Mouse (Mus musculus) c-Kit-positive CD71-negative TER-119-negative erythroid progenitor cells, embryonic 14.5 days (primary cell): ENCODE measurements around the gene Dop1b.
"Not testable (repeated sequence)": the region's sequence is repeated elsewhere in the genome, so short reads cannot be mapped to it uniquely, and the experiment has no call there.

ENCODE experiments used
- DNase-seq: peaks from one replicate; pipeline ENCODE4 v3.0.0-alpha.2; 2013; ENCODE audit warnings: low read depth

The Dop1b gene

GRCm38 (mm10) chr16:93797021-93797840, 85.5 kb downstream of the Dop1b start:
- no peak for DNase-seq

DNA sequence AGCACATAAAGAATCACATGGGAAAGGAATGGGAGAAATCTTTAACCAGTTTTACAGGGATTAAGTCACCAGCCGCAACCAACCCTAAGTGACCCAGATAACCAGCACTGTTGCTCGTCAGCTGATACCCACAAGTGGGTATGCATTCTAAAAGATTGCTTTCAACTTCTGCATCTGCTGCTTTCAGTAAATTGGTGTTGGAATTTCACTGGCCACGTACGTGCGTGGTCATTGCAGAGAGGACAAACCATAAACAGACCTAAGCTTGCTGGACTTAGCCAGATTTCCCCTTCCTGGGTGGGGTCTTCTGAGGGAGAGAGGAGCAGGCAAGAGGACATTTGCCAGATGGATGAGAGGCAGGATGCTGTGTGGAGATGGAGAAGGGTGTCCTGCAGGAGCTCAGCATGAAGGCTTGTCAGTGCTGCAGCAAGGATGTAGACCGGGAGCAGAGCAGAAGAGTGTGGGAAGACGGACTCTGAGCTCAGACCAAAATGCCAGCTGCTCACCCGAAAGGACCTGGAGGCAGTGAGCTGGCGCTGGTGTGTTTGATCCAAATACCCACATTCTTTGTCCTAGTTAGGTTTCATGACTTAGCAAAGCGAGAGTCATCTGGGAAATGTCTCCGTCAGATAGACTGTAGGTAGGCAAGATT, 86.3 kb downstream of the Dop1b start:
- DNase-seq = no peak

DNA sequence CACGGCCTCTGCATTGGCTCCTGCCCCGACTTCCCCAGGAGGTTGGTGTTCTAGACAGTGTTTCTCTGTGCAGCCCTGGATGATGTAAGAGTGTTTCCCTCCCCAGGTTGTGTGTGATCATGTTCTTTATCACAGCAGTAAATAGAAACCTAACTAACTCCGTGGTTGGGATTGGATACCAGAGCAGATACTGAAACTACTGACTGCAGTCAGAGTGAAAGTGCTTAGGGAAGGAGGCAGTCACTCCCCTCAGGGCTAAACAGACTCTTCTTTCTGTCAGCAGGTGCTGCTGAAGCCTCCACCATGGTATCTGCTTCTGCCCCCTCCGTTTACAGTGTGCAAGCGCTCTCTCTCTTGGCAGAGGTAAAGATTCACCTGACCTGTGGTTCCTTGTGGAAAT, 86.9 kb downstream of the Dop1b start:
- DNase-seq = no peak

GRCm38 (mm10) chr16:93799071-93799470, 87.4 kb downstream of the Dop1b start:
- DNase-seq = no peak

DNA sequence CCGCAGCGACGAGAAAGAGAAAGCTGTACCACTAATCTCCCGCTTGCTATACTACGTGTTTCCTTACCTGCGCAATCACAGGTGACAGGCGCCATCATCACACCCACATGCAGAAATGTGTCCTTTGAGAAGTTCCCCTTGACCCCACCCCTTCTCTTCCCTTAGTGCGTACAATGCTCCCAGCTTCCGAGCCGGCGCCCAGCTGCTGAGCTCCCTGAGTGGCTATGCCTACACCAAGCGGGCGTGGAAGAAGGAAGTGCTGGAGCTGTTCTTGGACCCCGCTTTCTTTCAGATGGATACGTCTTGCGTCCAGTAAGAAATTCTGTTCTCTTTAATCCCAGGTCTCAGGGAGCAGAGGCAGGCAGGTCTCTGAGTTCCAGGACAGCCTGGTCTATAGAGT, 88.2 kb downstream of the Dop1b start:
- no peak for DNase-seq

GRCm38 (mm10) chr16:93807167-93807566, 95.5 kb downstream of the Dop1b start:
- DNase-seq = no peak

DNA sequence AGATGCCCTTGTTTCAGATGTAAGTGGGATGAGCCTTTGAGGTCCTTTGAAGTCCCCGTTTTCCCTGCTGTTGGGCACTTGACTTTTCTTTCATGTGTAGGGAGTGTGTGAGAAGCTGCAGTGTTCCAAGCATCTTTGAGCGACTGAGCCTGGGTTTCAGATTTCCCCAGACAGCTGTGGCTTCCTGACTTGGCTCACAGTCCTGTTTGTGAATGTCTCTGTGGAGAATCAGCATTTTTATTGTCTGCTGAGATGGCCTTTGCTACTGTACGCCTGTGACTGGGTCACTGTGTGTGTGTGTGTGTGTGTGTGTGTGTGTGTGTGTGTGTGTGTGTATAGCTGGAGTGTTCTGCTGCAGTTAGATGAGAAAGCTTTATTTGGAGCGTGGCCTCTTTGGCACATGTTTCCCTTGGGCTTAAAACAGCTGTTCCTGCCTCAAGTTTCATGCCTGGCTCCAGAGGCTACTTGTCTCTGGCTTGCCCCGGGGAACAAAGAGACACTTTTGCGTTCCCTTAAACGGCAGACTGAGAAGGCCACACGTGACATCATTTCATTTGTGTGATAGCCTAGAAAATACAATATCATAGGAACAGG, 96.4 kb downstream of the Dop1b start:
- no peak for DNase-seq

DNA sequence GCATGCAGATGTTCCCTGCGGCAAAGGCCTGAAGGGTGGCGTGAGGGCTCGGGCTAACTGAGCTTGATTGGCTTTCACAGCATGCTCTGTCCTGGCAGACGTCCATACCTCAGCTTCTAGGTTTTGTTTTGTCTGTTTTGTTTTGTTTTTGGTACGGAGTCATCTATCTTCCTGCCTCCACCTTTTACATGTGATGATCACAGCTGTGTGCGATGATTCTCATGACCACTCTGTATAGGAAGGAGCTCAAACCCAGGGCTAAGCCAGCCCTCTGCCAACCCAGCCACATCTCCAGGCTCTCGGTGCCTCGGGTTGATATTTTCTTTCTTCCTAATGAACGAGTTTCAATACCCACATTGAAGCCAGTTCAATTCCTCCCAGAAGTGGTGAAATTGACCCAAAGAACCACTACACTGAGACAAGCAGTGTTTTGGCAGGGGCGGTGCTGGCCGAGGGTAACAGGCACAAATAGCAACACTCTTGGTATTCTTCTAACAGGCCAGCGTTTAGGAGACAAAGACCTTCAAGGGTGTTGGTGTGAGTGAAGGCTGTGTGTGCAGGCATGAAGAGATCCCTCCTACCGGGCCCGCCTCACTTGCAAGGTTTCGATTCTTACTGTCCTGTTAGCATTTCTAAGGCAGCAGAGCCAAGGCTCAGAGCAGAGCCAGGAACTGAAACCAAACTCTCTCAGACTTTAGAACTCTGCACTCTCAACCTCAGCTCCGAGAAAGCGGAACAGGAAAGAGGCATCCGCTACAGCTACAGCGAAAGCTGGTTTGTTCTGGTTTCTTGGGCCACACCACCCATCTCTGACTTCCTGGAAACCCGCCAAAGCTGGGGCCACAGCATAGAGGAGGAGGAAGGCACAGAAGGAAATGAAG, 104.4 kb downstream of the Dop1b start:
- peak; percentile 76 for DNase-seq

DNA sequence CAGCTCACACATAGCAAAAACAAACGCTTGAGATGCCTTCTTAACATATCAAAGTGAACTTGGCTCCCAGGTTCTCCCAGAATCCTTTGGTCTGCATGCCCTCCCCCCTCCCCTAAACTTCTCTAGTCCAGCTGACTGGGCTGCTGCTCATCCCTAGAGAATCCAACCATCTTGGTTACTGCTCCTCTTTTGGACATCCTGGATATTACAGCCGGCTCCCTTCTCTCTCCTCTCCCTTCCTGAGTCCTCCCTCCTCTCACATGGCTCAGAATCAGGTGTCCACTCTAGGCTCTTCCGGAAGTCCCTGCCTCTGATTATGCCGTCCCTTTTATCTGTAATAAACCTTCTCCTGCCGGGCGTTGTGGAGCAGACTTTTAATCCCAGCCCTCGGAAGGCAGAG, 105.2 kb downstream of the Dop1b start:
- DNase-seq = no peak

DNA sequence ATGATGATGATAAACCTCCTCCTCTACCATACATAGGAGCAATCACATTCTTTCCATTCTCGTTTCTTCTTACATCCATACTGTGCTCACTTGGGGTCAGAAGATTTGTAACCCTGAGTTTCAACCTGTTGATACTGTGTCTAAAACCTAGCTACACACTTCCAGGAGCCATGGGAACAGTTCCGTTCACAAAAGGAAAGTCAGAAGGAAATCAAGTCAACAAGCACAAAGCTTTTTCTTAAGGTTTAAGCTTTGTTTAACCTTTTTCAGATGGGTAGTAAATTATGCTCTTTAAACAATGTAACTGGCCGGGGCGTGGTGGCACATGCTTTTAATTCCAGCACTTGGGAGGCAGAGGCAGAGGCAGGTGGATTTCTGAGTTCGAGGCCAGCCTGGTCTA, 105.7 kb downstream of the Dop1b start:
- DNase-seq = no peak

DNA sequence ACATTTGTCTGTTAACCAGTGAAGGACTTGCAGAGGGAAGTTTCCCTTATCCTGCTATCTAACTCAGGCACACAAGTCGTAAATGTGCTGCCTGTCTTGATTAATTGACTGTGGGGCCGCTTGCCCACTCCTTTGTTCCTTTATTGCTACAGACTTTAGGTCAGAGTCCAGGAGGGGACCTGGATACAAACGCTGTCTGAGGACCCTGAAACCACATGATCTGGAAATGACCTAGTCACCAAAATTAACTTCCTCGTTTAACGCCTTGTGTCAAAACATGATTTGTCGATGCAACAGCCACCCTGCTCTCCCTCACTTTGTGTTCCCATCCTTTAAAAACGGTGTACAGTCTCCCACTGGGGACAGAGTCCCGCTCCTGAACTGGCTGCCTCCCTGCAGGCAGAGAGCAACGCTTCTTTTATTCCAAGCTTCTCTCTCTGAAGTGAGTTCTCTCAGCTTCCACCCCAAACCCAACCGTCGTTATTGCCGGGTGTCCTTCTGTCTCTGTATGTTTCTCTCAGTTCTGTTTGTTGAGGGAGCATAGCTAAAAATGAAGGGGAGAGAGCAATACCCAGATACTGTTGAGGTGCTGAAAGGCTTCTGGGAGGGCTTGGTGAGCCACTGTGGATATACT, 107.1 kb downstream of the Dop1b start:
- DNase-seq = no peak

DNA sequence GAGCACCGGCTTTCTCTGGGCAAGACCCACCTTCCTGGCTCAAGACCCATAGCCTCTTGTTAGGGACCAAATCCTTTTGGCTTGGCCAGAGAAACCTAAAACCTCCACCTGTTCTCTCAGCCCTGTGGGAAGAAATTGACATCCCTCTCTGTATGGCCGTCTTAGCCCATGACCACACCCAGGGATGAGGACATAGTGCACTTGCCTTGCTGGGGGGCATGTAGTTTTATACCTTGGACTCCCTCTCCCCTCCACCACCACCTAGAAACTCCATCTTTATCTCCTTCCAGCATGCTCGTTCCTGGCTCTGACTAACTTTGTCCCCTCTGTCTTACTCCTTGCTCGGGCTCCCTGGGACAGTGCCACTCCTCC, 107.6 kb downstream of the Dop1b start:
- DNase-seq = no peak

- no peak for DNase-seq
Measured at GRCm38 (mm10) chr16:93820040-93820439, 108.3 kb downstream of the Dop1b start.

GRCm38 (mm10) chr16:93821706-93822105, 110.0 kb downstream of the Dop1b start:
- DNase-seq = no peak

DNA sequence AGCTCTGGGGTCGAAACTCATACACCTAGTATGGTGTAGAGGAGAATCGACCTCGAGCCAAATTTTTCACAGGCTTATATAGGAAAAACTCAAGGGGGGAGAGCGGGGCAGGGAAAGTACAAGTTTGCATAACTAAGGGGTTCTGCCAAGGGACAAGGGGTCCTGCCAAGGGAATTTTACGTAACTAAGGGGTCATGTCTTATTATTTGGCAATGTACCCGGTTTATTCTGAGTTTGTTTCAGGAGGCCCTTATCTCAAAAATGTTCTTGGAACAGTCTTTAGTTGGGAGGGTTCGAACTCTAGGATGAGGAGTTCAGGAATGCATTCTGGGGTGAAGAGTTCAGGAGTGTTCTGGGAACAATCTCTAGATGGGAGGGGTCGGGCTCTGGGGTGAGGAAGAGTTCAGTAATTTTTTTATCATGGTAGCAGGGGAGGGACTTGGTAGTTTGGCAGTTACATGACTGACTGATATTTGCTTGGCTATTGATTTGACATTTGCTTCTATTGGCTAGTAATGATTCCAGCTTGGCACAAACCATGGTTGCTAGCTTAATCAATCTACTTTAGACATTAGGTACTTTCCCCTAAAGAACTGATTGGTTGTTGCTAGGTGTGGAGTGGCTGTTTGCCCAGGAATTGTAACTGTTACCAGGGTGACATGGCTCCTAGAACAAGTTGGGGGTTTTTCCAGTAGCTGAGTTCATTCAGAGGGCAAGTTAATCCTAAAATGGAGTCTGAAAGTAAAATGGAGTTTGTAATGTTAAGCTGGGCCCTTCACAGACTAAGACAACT, 110.9 kb downstream of the Dop1b start:
- DNase-seq = not testable (repeated sequence)

DNA sequence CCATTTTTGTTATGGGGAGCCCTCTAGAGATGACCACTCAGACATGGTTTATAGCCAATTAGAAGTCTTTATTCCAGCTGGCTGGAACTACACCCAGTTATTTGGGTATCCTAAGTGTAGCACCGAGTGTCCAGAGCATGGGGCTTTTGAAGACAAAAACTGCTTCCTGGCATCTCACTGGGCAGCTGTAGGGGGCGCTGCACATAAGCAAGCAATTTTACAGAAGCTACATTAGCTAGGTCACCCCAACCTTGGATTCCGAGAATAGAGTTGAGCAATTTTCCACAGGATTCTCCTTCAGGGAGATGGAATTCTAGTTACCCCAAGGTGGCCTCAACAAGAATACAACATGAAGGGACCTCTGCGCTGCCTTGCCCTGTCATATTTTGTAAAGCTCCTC, 113.1 kb downstream of the Dop1b start:
- no peak for DNase-seq

- DNase-seq = no peak
Measured at GRCm38 (mm10) chr16:93825463-93825862, 113.8 kb downstream of the Dop1b start.

DNA sequence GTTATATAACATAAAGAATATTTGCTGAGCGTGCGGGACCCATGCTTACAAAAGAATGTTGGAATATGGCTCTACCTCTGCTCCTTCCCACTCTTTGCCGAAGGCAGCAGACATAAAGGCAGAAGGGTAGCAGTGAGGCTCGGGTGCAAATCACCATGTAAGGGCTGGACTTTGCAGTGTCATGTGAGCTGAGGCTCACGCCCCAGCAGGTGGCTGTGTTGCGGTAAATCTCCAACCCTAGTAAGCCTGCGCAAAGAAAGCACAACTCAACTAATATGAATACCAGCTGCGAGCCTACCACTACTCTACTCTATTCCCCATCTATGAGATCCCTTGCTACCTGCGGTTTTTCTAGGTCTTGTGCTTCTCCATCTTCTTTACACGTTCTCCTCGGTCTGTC, 114.3 kb downstream of the Dop1b start:
- no peak for DNase-seq

- DNase-seq = not testable (repeated sequence)
Measured at GRCm38 (mm10) chr16:93826478-93826877, 114.8 kb downstream of the Dop1b start.

GRCm38 (mm10) chr16:93826909-93827308, 115.2 kb downstream of the Dop1b start:
- no peak for DNase-seq

DNA sequence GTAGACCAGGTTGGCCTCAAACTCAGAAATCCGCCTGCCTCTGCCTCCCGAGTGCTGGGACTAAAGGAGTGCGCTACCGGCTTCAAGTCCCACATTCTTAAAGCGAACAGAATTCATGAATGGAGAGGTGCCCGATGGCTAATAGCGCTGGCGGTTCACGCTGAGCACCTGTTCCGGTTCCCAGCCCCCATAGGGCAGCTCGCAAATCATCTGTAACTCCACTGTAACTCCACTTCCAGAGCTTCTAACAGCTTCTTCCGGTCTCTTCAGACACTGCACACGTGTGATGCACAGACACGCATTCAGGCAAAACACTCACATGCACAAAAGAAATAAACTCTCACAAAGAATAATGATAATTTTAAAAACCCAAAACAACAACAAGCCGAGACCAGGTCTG, 117.8 kb downstream of the Dop1b start:
- DNase-seq = no peak
